Mouse (Mus musculus) gastrocnemius, postnatal 14 days (tissue): ENCODE data around the gene Rgs19. TPM values are rescaled to one million over a fixed set of nuclear protein-coding genes. Genes with fewer than 3 reads are reported as not detected.

Experiments used
- DNase-seq: peaks from one replicate; pipeline ENCODE4 v3.0.0; 2021; ENCODE audit warnings: mixed read lengths
- intact Hi-C: fragments of 180-260 bp; cut with DNase I; formaldehyde crosslinking; loops from one replicate; pipeline ENCODE4 v1.15.1; 2025; ENCODE audit warnings: low total_unique reads
- long read RNA-seq, 2 experiments: library from polyadenylated mRNA; stranded (forward); transcript quantifications; one replicate each; pipeline ENCODE4 v2.0.0; 2021
- total RNA-seq, 2 experiments: library from RNA; stranded (reverse); gene quantifications; 2 replicates each; pipeline ENCODE4 v1.2.3; 2021

The Rgs19 gene
- 1 to 10 TPM; 5.1 to 6.5 TPM for total RNA-seq
- long read RNA-seq, experiment 1, partial matches to known transcripts, result 1 of 5 reads
- long read RNA-seq, experiment 1, other reads (novel, unspliced or antisense), result 0 of 5 reads
- long read RNA-seq, experiment 2, partial matches to known transcripts, result 0 of 3 reads
- long read RNA-seq, experiment 2, other reads (novel, unspliced or antisense), result 2 of 3 reads

DNA sequence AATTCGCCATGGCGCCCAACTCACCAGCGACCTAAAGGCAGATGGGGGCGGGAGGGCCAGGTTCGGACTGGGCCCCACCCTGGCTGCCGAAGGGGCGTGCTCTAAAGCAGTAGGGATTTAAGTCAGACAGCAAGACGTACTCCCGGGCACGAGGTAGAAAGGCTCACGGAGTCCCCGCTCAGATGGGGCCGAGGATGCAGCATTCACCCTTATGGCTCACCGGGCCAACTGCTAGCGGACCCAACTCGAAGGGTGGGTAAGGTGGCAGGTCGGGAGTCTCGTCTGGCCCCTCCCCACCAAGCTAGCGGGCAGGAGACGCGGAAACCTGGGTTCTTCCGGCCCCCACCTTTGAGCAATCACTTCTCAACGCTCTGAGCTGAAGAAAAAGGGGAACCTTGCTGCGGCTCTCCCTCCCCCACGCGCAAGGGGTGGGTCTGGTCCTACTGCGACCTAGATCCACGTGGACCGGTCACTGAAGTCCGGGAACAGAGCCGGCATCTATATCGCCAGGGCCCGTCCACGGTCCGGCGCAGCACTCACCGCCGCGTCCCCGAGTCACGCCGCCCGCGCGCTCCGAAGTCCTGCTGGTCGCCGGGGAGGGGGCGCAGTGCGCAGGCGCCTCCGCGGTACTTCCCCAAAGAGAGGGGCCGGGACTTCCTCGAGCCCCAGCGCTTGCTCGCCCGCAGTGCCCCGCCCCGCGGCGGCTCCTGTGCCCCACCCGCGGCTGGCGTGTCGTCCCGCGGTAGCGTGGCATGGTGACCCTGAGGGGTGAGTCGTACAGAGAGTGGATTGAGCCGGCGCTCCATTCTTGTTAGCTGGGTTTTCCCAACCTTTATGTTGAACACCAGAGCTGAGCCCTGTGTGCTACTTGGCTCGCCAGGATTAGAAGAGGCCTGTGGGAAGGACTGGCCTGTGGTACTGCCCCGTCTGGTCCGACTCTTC, at the start of gene Rgs19:
Rgs19 (minus strand) TSS at position 639 of the 942 bp plus-strand sequence.
- peak; percentile 84 for DNase-seq

DNA sequence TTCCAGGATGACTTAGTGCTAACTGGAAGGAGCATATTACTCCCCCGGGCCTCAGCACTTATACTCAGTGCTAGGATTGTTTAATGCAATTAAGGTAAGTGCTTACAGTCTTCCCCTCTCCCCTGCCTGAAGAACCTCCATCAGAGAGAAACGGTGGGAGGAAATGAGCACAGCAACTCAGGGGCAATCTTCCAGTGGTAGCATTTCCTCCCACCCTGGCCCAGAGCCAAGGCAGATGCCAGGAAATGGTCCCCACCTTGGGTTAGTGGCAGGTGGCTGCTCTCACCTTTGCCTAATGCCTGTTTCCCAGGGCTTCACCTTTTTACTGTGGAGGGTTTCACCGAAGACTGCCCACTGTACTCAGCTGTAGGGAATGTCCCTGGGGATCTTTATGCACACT, 36.3 kb upstream of the Rgs19 start:
- no peak for DNase-seq
- intact Hi-C loops, result no loop called here

More for the DNA sequence above, at the start of gene Rgs19:
- intact Hi-C loops, result no loop called here

DNA sequence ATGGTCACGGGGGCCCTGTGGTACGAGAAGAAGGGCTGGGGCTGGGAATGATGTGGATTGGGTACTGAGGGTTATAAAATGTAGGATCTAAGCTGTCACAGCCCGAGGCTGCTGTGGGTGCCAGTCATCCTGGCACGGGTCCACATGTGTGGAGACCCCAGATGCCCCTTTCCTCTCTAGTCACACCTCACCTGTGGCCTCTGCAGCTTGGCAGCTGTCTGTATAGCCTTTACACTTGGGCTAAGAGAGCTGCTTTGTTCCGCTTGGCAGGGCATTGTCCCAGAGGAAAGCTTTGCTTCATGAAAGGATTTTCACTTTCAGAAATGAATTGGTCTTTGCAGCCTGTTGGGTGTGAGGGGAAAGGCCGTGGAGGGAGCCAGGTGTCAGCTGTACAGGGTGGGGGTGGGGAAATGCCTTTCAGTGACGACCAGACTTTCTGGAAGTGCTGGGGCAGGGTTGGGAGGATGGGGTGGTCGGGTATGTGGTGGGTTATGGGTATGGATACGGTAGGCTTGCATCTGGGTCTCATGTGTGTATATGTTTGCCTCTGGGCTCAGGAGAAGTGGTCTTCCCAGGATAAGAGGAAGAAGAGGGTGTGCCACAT, 34.0 kb upstream of the Rgs19 start:
- intact Hi-C loops, result loop anchor here (10.0 kb wide), 1 partner anchor 137 kb away; the partner anchor contains the start of gene Polr3k
- DNase-seq, result no peak

DNA sequence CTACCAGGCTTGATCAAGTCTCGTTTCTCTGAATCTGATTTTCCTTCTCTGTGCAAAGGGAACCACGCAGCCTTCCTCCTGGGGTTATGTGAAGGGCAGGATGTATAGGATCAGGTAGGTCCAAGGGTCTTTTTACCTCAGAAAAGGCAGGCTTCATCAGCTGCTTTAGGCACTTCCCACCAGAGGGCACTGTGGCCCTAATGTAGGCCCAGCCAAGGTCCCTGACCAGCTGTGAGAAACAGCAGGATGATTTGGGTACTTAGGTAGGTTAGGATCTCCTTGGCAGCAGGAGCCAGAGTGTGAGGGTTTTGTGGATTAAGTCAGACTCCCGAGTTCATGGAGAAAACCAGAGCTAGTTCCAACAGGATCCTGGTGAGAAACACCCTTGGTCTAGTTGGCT, 28.4 kb upstream of the Rgs19 start:
- no peak for DNase-seq
- intact Hi-C loops, result loop anchor here (10.0 kb wide), 1 partner anchor 143 kb away; the partner anchor contains the start of gene Polr3k

DNA sequence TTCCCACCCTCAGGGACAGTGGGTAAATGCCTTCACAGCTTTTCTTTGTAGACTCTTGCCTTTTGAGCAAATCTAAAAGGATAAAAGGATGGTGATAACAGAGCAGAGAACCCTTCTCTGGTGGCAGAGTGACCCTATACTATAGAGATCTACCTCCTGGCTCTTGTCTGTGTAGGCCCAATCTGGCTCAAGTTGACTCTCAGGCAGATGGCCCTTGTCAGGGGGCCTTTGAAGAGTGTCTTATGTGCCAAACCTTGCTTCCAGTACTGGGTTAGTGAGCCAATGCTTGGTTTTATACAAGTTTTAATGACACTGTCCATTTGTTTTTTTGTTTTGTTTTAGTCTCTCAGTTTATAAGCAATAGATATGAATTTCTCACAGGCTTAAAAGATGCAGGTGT, 27.4 kb upstream of the Rgs19 start:
- no peak for DNase-seq
- intact Hi-C loops, result loop anchor here (10.0 kb wide), 1 partner anchor 144 kb away; the partner anchor contains the start of gene Polr3k

DNA sequence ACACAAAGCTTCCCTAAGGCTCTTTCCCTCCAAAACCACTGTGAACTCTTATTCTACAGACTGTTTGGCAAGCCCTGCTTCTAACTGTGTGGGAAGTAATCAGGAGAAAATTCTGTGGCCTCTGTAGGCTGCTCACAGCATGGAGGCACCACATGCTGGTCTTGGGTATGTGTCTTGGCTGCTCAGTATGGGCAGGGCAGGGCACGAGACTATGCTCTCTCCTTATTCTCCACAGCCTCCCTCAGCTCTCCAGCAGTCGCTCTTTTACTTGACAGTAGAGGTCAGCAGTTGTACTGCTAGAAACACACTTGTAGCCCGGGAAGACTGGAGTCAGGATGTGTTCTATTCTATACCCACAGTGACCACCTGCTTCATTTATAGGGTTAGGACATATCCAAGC, 26.3 kb upstream of the Rgs19 start:
- DNase-seq, result no peak
- intact Hi-C loops, result loop anchor here (10.0 kb wide), 1 partner anchor 145 kb away; the partner anchor contains the start of gene Polr3k

DNA sequence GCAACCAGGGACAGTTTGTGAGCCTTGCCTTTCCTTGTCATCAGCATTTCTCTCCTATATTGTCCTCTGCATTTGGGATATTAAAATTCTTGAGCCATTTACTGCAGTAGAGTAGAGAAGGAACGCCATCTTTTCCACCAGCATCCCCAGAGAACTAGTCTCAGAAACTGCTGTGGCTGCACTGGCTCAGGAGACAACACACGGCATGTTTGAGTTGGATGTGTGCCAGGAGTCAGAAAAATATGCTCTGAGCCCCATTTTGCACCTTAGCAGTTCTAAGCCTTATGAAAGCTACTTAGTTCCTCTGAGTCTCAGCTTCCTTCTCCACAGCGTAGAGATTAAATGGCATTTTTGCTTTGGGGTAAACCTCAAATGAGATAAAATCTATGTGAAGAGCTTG, 23.2 kb upstream of the Rgs19 start:
- DNase-seq, result no peak
- intact Hi-C loops, result no loop called here

DNA sequence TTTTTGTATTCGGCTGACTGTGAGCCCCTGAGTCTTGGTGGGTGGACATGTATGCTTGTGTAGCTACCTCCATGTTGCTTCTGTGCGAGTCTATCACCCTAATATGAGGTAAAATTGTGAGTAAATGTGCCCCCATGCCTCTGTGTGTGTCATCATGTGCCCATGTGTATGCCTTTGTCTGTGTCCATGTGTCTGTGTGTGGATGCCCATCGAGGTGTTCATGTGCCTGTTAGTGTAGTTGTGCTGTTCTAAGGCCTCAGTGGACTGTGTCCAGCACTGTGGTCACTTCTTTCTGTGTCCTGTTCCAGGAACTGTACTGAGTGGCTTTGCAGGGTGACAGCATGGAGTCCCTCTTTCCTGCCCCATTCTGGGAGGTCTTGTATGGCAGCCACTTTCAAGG, 21.6 kb upstream of the Rgs19 start:
- DNase-seq, result no peak
- intact Hi-C loops, result no loop called here

DNA sequence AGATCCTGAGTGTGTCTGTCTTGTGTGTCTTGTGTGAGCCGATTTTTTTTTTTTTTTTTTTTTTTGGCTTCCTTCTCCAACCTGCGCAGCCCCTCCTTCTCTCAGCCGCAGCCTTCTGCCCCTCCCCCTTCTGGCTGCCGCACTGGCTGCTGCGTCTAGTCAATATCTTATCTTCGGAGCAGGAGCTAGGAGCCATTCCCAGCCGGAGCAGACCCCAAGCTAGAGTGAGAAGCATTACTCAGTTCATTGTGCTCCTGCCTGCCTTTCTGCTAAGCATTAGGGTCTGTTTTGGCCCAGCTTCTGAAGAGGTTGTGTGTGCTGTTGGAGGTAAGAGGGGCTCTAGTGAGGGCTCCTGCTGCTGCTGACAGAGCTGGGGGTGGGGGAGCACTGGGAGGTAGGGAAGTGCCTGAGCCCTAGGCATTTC, 21.1 kb upstream of the Rgs19 start, which contains the start of gene Oprl1:
Oprl1 (plus strand) TSS at position 114 of the 424 bp plus-strand sequence.
- no peak for DNase-seq
- intact Hi-C loops, result no loop called here

DNA sequence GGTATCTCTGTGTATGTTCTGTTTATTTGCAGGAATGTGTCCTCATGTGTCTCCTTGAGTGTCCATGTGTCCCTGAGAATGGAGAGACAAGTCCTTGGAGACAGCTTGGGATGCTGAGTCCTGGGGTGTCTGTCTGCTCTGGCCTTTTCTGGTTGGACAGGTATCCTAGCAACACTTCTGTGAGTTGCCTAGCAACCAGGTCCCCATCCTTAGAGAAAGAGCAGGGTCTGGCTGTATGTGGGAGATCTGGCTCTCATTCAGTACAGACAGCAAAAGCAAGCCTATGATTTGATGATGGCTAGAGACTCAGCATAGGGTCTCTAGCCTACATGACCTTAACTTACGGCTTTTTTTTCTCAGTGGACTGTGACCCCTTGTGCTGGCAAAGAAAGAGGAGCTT, 20.0 kb upstream of the Rgs19 start:
- no peak for DNase-seq
- intact Hi-C loops, result no loop called here

DNA sequence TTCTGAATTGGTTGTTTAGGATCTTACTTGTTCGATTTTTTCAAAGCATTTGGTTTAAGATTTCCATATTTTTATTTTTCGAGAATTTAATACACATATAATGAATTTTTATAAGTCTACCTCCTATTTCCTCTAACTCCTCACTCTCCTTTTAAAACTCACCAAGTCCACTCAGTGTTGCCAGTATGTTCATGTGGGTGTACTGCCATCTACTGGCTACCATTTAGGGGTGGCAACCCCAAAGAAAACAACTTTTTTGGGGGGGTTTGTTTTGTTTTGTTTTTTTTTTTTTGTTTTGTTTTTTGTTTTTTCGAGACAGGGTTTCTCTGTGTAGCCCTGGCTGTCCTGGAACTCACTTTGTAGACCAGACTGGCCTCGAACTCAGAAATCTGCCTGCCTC, 12.9 kb upstream of the Rgs19 start:
- intact Hi-C loops, result no loop called here
- DNase-seq, result no peak

DNA sequence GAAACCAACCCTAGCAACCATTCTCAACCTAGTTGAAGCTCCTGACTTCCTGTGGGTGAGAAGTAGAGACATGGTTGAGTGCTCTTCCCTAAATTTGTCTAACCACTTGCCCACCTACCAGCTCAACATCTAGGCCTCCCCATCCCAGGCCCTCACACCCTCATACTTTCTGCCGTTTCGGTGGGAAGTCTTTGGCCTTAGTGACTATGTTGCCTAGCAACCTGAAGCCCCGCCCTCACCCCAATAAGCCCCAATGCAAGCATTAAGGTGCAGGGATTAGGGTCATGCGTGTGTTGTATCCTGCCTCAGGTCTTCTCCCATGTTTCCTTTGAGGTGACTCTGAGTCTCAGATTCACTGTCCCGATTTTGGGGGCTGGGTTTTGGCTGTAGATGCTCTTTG, 4.5 kb upstream of the Rgs19 start, which contains the start of gene Lkaaear1:
Lkaaear1 (minus strand) TSS at position 202 of the 400 bp plus-strand sequence.
- DNase-seq, result no peak
- intact Hi-C loops, result no loop called here

DNA sequence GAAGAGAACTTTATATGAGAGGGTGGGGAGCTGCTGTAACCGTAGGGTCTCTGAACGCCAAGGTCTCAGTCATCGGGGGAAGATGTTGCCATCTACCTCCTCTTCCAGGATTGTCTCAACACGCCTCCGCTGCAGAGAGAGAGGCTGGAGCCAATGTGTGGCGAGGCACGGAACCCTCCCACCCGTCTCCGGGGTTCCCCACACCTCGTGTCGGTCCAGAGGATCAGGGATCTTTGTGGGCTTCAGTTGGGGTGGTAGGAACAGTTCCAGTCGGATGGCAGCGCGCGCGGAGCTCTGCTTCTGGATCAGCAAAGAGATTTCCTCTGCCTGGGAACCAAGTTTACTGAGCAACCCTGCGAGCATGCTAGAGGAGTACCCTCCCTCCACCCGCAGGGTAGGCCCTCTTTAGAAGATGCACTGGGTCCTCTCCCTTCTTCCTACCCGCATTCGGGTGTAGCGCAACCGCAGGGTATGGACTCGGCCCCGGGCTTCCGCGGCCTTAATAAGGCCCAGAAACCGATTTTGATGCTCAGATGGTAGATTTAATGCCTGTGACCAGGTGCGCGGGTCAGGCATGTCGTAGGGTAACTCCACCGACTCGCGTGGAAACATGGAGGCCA, 3.1 kb upstream of the Rgs19 start:
- intact Hi-C loops, result no loop called here
- no peak for DNase-seq

DNA sequence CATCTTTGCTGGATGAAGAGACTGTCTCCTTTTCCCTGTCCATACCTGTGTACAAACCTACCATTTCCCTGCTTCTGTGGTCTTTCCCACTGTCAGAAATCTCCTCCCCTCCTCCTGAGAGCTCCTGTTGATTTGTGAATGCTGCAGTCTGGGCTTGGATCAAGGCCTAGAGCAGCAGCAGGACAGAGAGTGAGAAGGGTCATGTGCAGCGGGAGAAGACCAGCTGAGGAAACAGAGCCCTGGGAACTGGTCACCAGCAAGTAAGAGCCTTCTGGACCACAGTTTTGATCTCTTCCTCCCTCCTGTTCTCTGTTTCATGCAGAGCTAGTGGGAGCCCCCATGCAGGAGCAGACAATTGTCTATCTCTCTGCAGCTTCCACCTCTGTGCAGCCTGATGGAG, 2.0 kb upstream of the Rgs19 start:
- intact Hi-C loops, result no loop called here
- DNase-seq, result no peak

DNA sequence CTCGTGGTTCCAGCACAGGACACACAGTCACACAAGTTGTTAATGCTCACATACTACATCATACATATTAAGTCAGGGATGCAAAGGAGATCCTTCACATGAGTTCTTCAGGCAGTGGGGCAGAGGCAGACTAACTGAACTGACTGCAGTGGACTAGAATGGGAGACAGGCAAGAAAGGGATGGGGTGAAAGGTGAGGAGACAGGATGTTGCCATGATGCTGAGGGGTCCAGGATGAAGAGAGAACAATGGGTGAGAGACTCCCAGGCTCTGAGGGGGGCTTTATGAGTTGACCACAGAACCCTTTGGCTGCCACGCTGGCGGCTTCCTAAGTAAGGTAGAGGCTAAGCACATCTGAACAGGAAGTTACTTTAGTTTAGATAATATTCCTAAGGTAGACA, 804 bp upstream of the Rgs19 start:
- intact Hi-C loops, result no loop called here
- DNase-seq, result no peak

DNA sequence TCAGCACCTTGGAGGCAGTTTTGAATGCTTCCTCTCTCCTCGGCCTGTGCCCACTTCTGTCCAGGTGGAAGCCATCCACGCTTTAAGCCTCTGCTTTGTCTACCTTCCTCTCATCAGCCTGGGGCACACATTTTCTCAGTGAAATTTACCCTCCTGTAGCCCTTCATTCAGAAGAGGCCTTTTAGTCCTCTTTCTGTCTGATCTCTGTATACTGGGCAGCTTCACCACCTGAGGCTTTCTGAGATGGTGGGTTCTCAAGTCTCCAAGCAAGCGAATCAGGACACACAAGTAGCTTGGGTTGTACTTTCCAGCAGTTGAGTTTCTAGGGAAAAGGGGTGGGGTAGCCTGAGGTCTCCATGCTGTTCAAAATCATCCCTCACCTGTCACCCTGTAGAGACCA, 1.5 kb downstream of the Rgs19 start:
- intact Hi-C loops, result no loop called here
- no peak for DNase-seq

DNA sequence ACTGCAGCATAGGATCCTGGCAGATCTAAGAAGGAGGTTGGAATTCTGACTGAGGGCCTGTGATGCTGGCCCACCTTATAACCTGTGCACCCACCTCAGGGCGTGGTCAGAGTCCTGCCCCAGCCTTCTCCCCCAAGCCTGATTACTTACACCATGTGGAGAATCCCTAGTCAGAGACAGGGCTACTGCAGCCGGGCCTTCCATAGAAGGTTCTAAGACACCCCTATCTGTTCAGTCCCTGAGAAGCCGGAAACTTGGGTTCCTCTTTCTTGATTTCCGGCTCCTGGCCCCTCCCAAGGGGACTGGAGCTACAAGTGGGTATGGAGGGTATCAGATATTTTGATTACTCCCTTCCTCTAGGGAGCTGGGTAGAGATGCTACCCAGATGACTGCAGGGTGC, 2.2 kb downstream of the Rgs19 start:
- intact Hi-C loops, result no loop called here
- DNase-seq, result no peak

DNA sequence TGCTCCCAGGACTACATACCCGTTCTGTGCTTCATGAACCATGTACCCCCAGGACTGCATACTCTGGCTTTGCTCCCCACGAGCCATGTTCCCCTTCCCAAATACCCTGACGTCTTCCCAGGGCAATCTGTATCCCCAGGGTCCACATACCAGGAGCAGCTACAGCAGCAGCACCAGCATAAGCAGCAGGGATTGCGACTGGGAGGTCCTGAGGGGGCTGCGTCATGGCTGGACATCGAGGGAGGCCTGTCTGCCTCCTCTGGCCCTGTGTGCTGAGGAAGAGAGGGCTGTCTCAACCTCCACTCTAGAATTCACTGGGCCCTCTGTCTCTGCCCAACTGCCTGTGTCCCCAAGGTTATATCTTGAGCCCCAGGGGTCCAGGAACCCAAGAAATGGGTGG, 2.7 kb downstream of the Rgs19 start:
- no peak for DNase-seq
- intact Hi-C loops, result no loop called here

DNA sequence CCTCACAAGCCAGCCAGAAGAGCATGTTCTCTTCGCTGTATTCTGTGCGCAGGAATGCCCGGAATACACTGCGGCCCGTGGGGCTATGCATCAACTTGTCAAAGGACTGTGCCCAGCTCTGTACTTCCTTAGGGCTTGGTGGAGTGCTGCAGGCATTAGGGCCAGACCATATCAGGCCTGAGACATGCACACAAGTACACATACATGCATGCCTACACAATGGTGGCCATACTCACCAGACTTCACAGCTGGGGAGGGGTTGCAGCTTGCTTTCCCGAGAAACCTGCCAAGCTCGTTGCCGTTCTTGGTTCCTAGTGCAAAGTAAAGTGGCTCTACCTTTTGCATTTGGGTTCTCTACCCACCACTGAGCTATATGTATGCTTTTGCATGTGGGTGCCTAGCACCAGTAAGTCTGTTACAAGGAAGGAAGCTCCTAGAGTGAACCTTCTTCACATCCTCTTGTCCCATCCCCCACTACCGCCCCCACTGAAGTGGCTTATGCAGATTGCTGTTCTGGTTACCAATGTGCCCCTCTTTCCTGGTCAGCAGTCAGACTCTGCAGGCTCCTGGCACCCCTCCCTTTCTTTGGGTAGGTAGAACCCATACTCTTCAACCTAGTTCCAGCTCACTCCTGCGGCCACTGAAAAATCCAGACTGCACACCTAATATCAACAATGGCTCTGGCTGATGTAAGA, 4.2 kb downstream of the Rgs19 start:
- intact Hi-C loops, result no loop called here
- no peak for DNase-seq
